Mouse (Mus musculus) liver, embryonic 12.5 days (tissue): ENCODE data around the gene Ecpas. TPM values are rescaled to one million over a fixed set of nuclear protein-coding genes. Genes with fewer than 3 reads are reported as not detected.

ENCODE experiments used
- ATAC-seq: fragments of 200-750 bp; cut with Nextera tagmentation; 2 replicates; pipeline ENCODE4 v1.8.0; 2017; ENCODE audit warnings: moderate number of reproducible peaks, mild to moderate bottlenecking, moderate library complexity
- H3K27ac ChIP-seq: fragments of 300-500 bp; sonication (generic); 2 replicates; pipeline ENCODE4 v1.5.1; 2016; ENCODE audit warnings: mild to moderate bottlenecking
- H3K27me3 ChIP-seq: fragments of 300-500 bp; sonication (generic); replicated peaks from 2 replicates; pipeline ENCODE4 v1.6.1; 2016; ENCODE audit warnings: mild to moderate bottlenecking, moderate library complexity
- H3K36me3 ChIP-seq: fragments of 300-500 bp; sonication (generic); 2 replicates; pipeline ENCODE4 v1.6.1; 2016; ENCODE audit warnings: mild to moderate bottlenecking, moderate library complexity
- H3K4me1 ChIP-seq: fragments of 300-500 bp; sonication (generic); 2 replicates; pipeline ENCODE4 v1.6.1; 2016
- H3K4me2 ChIP-seq: fragments of 300-500 bp; sonication (generic); 2 replicates; pipeline ENCODE4 v1.6.1; 2016; ENCODE audit warnings: mild to moderate bottlenecking, moderate library complexity
- H3K4me3 ChIP-seq: fragments of 300-500 bp; sonication (generic); 2 replicates; pipeline ENCODE4 v1.5.1; 2016; ENCODE audit warnings: mild to moderate bottlenecking, moderate library complexity
- H3K9ac ChIP-seq: fragments of 300-500 bp; sonication (generic); 2 replicates; pipeline ENCODE4 v1.6.1; 2016; ENCODE audit warnings: mild to moderate bottlenecking, moderate library complexity
- H3K9me3 ChIP-seq: fragments of 300-500 bp; sonication (generic); replicated peaks from 2 replicates; pipeline ENCODE4 v1.6.1; 2016; ENCODE audit warnings: mild to moderate bottlenecking, moderate library complexity
- WGBS: fragments of 180-500 bp; shearing (Covaris S2); methylation state at CpG from one replicate; pipeline ENCODE4 v1.1.7; 2016; ENCODE audit not compliant: insufficient replicate concordance; 5-methylcytosine and 5-hydroxymethylcytosine counted together
- polyA plus RNA-seq: library from polyadenylated mRNA; unstranded; fragments of >200 nt; fragmentation: Nextera tagmentation; extraction: Ambion mirVana; gene quantifications from 2 replicates; pipeline ENCODE4 v1.2.1, GENCODE M21; 2016

Ecpas gene
- 30.1 and 35.2 TPM in 2 replicates for polyA plus RNA-seq

GRCm38 (mm10) chr4:58912629-58913335 lies at the start of gene Ecpas:
Ecpas (minus strand) TSS chr4:58912749.
- Histone ChIP-seq H3K9me3 (no peaks in the 10 kb centered on the region), H3K4me2 (peak within 1 kb of the TSS; percentile 83), H3K27me3 (no peaks in the 10 kb centered on the region), H3K36me3 (no peaks in the 10 kb centered on the region), H3K9ac (peak within 1 kb of the TSS; percentile 98), H3K4me3 (peak within 1 kb of the TSS; percentile 99), H3K27ac (peak within 1 kb of the TSS; percentile 88), H3K4me1 (peaks cover 49% of the 10 kb centered on the region)
- peak; percentile 80 for ATAC-seq
- WGBS = 3% methylated on average over 43 of the region's 43 CpGs

DNA sequence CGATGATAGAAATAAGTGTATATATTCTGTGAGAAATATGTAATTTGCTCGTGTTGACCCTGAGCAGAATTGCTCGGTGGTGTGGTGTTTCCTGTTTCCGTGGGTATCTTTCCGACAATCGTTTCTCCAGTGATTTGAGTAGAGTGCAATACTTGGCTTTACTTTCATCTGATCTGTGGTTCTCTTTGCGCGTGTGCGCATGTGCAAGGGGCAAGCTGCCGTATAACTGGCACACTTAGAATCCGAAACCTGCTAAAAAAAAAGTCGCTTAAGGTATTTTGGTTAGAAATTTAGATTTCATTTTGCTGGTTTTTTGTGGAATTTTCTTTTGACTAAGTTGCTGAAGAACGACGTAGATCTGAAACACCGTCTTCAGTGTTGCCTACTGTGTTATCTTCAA lies 49.2 kb upstream of the Ecpas start:
- H3K9ac ChIP-seq = no peak overlapping the region
- H3K9me3 ChIP-seq = no peaks in the 10 kb centered on the region
- H3K4me1 ChIP-seq = no peaks in the 10 kb centered on the region
- H3K27me3 ChIP-seq = 0 out of 2 replicates have a peak, but pooled peaks cover 3% of the 10 kb centered on the region
- no peak overlapping the region for H3K27ac ChIP-seq
- H3K36me3 ChIP-seq = no peaks in the 10 kb centered on the region
- no peak overlapping the region for H3K4me2 ChIP-seq
- no peak overlapping the region for H3K4me3 ChIP-seq
- ATAC-seq = no peak
- WGBS = 80% methylated on average over 15 of the region's 15 CpGs

DNA sequence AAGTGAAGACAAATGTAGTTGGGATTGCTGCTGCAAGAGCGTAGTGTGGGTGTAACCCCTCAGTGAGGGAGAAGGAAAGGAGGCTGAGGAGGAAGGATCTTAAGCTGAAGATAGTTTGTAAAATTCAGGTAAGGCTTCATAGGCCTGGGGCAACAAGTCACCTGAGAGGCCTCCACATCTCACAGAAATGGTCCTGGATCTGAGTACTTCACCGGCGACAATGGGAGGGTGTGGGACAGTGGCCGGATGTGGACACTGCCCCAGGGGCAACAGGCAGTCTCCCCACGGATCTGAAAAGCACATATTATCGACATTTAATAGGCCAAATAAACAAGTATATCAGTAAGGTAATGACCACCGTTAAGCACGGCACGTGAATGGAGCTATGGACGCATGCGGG lies 40.1 kb upstream of the Ecpas start:
- Histone ChIP-seq H3K36me3 (no peaks in the 10 kb centered on the region), H3K4me1 (no peaks in the 10 kb centered on the region), H3K4me3 (no peak overlapping the region), H3K27me3 (0 out of 2 replicates have a peak, but pooled peaks cover 1% of the 10 kb centered on the region), H3K9ac (no peak overlapping the region), H3K27ac (no peak overlapping the region), H3K4me2 (no peak overlapping the region), H3K9me3 (no peaks in the 10 kb centered on the region)
- ATAC-seq = no peak
- 81% methylated on average over 11 of the region's 11 CpGs for WGBS

GRCm38 (mm10) chr4:58948391-58948790 lies 35.8 kb upstream of the Ecpas start:
- Histone ChIP-seq H3K4me1 (peaks cover 6% of the 10 kb centered on the region), H3K9ac (no peak overlapping the region), H3K4me2 (no peak overlapping the region), H3K9me3 (no peaks in the 10 kb centered on the region), H3K36me3 (no peaks in the 10 kb centered on the region), H3K27me3 (peaks cover 31% of the 10 kb centered on the region), H3K27ac (no peak overlapping the region), H3K4me3 (no peak overlapping the region)
- WGBS = 67% methylated on average over 4 of the region's 4 CpGs
- ATAC-seq = no peak

DNA sequence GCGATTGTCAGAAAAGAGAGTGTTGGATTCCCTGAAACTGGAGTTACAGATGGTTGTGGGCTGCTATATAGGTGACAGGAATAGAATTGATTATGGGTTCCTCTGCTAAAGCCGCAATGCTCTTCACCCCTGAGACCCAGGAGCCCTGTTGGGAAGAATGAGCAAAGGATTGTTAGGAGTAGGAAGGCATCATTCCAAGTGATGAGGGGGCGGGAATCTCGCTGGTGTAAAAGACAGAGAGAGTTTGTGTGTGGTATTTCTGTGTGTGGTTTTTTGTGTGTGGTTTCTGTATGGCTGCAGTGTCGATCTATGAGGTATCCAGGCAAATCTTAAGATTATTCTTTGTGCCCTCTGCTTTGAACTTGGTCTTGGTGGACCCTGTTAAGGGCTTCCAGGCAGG lies 32.1 kb upstream of the Ecpas start:
- 39% methylated on average over 5 of the region's 5 CpGs for WGBS
- H3K9ac ChIP-seq = no peak overlapping the region
- H3K4me2 ChIP-seq = no peak overlapping the region; the same call in 1 of the 2 replicates

GRCm38 (mm10) chr4:58944206-58944553 lies 31.6 kb upstream of the Ecpas start:
- Histone ChIP-seq H3K9ac (peak overlapping the region; percentile 52; the same call in 1 of the 2 replicates), H3K4me3 (peak overlapping the region; percentile 65), H3K27ac (no peak overlapping the region), H3K36me3 (no peaks in the 10 kb centered on the region), H3K4me2 (peak overlapping the region; percentile 88), H3K27me3 (peaks cover 43% of the 10 kb centered on the region), H3K4me1 (peaks cover 9% of the 10 kb centered on the region), H3K9me3 (no peaks in the 10 kb centered on the region)
- no peak for ATAC-seq
- WGBS = 12% methylated on average over 6 of the region's 6 CpGs

More for the DNA sequence above, 32.1 kb upstream of the Ecpas start:
- Histone ChIP-seq H3K9me3 (no peaks in the 10 kb centered on the region), H3K4me3 (no peak overlapping the region), H3K4me1 (peaks cover 9% of the 10 kb centered on the region), H3K27ac (no peak overlapping the region), H3K36me3 (no peaks in the 10 kb centered on the region), H3K27me3 (peaks cover 43% of the 10 kb centered on the region)
- no peak for ATAC-seq

DNA sequence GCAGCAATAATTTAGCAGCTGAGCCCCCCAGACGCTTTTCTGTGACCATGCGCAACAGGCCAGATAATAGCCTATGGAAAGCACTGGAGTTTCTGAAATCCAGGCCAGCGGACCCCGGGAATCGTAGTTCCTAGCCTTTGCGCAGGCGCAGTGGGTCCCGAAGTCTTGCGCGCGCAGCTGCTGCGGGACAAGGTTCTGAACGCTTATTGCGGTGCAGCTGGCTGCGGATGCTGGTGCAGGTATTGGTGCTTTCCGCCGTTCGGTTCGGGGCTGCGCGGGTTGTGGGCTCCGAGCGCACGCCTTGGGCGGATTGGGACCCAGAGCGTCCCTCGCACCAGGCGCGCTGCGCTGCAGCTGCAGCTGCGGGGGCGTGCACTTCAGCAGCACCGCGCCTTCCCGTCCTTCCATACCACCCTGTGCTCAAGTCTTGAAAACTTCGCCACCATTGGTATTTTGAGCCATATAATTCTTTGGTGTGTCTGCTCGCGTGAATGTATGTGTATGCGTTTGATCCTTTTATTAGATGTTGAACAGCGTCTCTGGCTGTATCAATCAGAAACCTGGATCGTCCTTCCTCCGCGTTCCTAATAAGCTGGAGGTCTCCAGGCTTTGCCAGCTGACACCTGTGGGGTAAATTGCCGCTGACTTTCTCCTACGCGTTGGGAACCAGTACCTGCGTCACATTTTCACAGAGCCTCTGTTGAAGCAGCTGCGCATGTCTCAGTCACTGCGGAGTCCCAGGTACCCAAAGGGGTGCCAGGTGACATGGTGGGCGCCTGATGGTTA lies 31.1 kb upstream of the Ecpas start, which contains the start of gene Zkscan16:
Gene Zkscan16 (plus strand): TSS at position 209 of the 786 bp plus-strand sequence.
- H3K9ac ChIP-seq = peak within 1 kb of the TSS; percentile 52; the same call in 1 of the 2 replicates
- no peak for ATAC-seq
- no peak within 1 kb of the TSS for H3K27ac ChIP-seq
- peak within 1 kb of the TSS; percentile 65 for H3K4me3 ChIP-seq
- WGBS = 1% methylated on average over 50 of the region's 50 CpGs
- no peaks in the 10 kb centered on the region for H3K36me3 ChIP-seq
- no peaks in the 10 kb centered on the region for H3K9me3 ChIP-seq
- peak within 1 kb of the TSS; percentile 88 for H3K4me2 ChIP-seq
- H3K27me3 ChIP-seq = peaks cover 43% of the 10 kb centered on the region
- H3K4me1 ChIP-seq = peaks cover 9% of the 10 kb centered on the region

- no peak overlapping the region for H3K27ac ChIP-seq
- H3K36me3 ChIP-seq = no peaks in the 10 kb centered on the region
- H3K4me1 ChIP-seq = peaks cover 9% of the 10 kb centered on the region
- H3K9ac ChIP-seq = peak overlapping the region; percentile 52; the same call in 1 of the 2 replicates
- 65% methylated on average over 4 of the region's 4 CpGs for WGBS
- peak overlapping the region; percentile 65 for H3K4me3 ChIP-seq
- no peak for ATAC-seq
- H3K4me2 ChIP-seq = peak overlapping the region; percentile 88
- H3K9me3 ChIP-seq = no peaks in the 10 kb centered on the region
- H3K27me3 ChIP-seq = peaks cover 43% of the 10 kb centered on the region
These were observed 30.4 kb upstream of the Ecpas start for GRCm38 (mm10) chr4:58942942-58943341.

- no peaks in the 10 kb centered on the region for H3K9me3 ChIP-seq
- no peak overlapping the region for H3K27ac ChIP-seq
- peaks cover 9% of the 10 kb centered on the region for H3K4me1 ChIP-seq
- no peak overlapping the region for H3K4me3 ChIP-seq
- H3K27me3 ChIP-seq = peaks cover 43% of the 10 kb centered on the region
- no peak for ATAC-seq
- H3K9ac ChIP-seq = no peak overlapping the region
- H3K4me2 ChIP-seq = no peak overlapping the region
- no peaks in the 10 kb centered on the region for H3K36me3 ChIP-seq
These were observed 29.1 kb upstream of the Ecpas start for GRCm38 (mm10) chr4:58941638-58942037.

- no peaks in the 10 kb centered on the region for H3K36me3 ChIP-seq
- no peak overlapping the region for H3K9ac ChIP-seq
- ATAC-seq = no peak
- H3K27me3 ChIP-seq = no peaks in the 10 kb centered on the region; the same call in 1 of the 2 replicates
- H3K4me1 ChIP-seq = no peaks in the 10 kb centered on the region
- H3K9me3 ChIP-seq = no peaks in the 10 kb centered on the region
- no peak overlapping the region for H3K4me2 ChIP-seq
- 68% methylated on average over 3 of the region's 3 CpGs for WGBS
- H3K27ac ChIP-seq = no peak overlapping the region
- no peak overlapping the region for H3K4me3 ChIP-seq
These were observed 23.3 kb upstream of the Ecpas start for GRCm38 (mm10) chr4:58935846-58936245.

DNA sequence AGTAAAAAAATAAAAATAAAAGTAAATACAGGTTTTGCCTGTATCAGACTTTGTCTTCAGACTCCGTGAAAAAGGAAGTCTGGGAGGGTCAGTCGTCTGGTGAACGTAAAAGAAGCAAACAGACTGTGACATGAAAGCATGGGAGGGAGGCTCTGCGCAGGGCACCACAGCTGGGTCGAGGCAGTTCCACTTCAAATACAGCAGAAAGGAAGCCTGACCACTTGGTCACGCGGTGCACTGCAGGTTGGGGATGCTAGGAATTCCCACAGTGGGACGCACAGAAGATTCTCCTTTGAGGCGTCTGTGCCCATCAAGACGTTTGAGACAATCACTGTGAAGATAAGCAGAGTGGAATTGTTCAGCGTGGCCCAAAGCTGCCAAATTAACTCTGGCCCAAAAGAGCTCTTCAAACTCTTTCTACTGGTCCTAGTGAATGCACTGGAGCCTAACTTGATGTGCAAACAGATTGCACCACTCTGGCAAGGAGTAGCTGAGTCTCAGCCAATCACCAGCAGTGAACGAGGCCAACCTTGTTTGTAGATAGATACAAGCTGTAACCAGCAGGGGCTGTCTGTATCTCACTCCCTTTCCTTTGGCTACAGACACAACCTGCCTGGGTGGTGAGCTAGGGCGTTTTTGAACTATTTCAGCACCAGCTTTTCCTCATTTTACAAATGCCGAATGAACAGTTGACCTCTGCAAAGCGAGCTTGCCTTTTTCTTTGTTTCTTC lies 22.4 kb upstream of the Ecpas start:
- 35% methylated on average over 15 of the region's 15 CpGs for WGBS
- H3K4me1 ChIP-seq = no peaks in the 10 kb centered on the region
- H3K36me3 ChIP-seq = no peaks in the 10 kb centered on the region
- H3K4me2 ChIP-seq = peak overlapping the region; percentile 15; the same call in 1 of the 2 replicates
- H3K9ac ChIP-seq = no peak overlapping the region
- H3K4me3 ChIP-seq = no peak overlapping the region
- H3K27me3 ChIP-seq = no peaks in the 10 kb centered on the region; the same call in 1 of the 2 replicates
- ATAC-seq = peak; percentile 74
- H3K9me3 ChIP-seq = no peaks in the 10 kb centered on the region
- H3K27ac ChIP-seq = no peak overlapping the region
